Comparison of ENCODE assay signal across 17 mouse cellular contexts in genomic region chr9:86579657-86580056, GRCm38 (mm10). TPM values are rescaled to one million over a fixed set of nuclear protein-coding genes. Genes with fewer than 3 reads are reported as not detected.
DNase-seq lines count a peak whose midpoint lies in the region; ATAC-seq and TF ChIP-seq lines count a peak whose summit lies in the region.
"Had no signal": no experiment of that assay in that cellular context is flagged by ENCODE, and none has a peak within 500 bp of the region (broad histone marks: within the 10 kb centered on the region; RNA-seq: fewer than 3 reads in every experiment).

No protein-coding gene starts in this region.

- H3K4me3 ChIP-seq in heart, embryonic 16.5 days (ENCODE audit: low read length) = no peak overlapping the region
- H3K4me3 ChIP-seq in liver, postnatal 0 days (ENCODE audit: low read depth, low read length) = no peak overlapping the region
- H3K4me3 ChIP-seq: embryonic facial prominence, embryonic 10.5 days; limb, embryonic 13.5 days; neural tube, embryonic 15.5 days had no signal

- no peak overlapping the region for H3K27ac ChIP-seq in heart, embryonic 16.5 days (ENCODE audit: low read length)
- no peak overlapping the region for H3K27ac ChIP-seq in liver, postnatal 0 days (ENCODE audit: low read depth)
- H3K27ac ChIP-seq: embryonic facial prominence, embryonic 10.5 days; limb, embryonic 13.5 days; neural tube, embryonic 15.5 days had no signal

- no peak; the same call in 1 of the 2 replicates for ATAC-seq in heart, embryonic 16.5 days (replicated peaks; ENCODE audit: extremely low read depth, insufficient read depth, low FRiP score)
- ATAC-seq in liver, postnatal 0 days = no peak
- ATAC-seq: inflammation-experienced regulatory T-cells, adult 6 months had no signal

- intact Hi-C loops in heart, postnatal 10 days (cut with DNase I) = loop anchor here (10.0 kb wide), 1 partner anchor 735 kb away; the partner anchor contains the start of gene Tpbg

- no peaks in the 10 kb centered on the region for H3K9me3 ChIP-seq in heart, embryonic 16.5 days (replicated peaks; ENCODE audit: control insufficient read depth, low read length)
- no peaks in the 10 kb centered on the region for H3K9me3 ChIP-seq in liver, postnatal 0 days (ENCODE audit: low read length)
- H3K9me3 ChIP-seq: embryonic facial prominence, embryonic 10.5 days; limb, embryonic 13.5 days; neural tube, embryonic 15.5 days had no signal

- no peak for TF ChIP-seq CTCF in liver, postnatal 0 days (IDR thresholded peaks at IDR 0.05; ENCODE audit: low read depth)

- H3K4me1 ChIP-seq in heart, embryonic 16.5 days (ENCODE audit: control insufficient read depth, insufficient read depth, low read length) = no peaks in the 10 kb centered on the region
- peaks cover 4% of the 10 kb centered on the region; the same call in 1 of the 2 replicates for H3K4me1 ChIP-seq in liver, postnatal 0 days (ENCODE audit: insufficient read depth)
- H3K4me1 ChIP-seq: embryonic facial prominence, embryonic 10.5 days; limb, embryonic 13.5 days; neural tube, embryonic 15.5 days had no signal

- TF ChIP-seq EP300 in liver, postnatal 0 days (IDR thresholded peaks at IDR 0.05; ENCODE audit: low read depth) = no peak

- no peak overlapping the region for H3K9ac ChIP-seq in heart, embryonic 16.5 days (ENCODE audit: low read length)
- H3K9ac ChIP-seq in liver, postnatal 0 days (replicated peaks) = no peak overlapping the region
- H3K9ac ChIP-seq: limb, embryonic 13.5 days; lung, embryonic 14.5 days; neural tube, embryonic 15.5 days had no signal

- no peaks in the 10 kb centered on the region for H3K36me3 ChIP-seq in heart, embryonic 16.5 days (ENCODE audit: control insufficient read depth, insufficient read depth)
- no peaks in the 10 kb centered on the region for H3K36me3 ChIP-seq in liver, postnatal 0 days (replicated peaks; ENCODE audit: insufficient read depth, low read length)
- H3K36me3 ChIP-seq in splenic B cell, adult 2 months (ENCODE audit: control insufficient read depth, insufficient read depth, low read length, poor library complexity, severe bottlenecking) = no peaks in the 10 kb centered on the region
- H3K36me3 ChIP-seq: embryonic facial prominence, embryonic 10.5 days had no signal

- no peaks in the 10 kb centered on the region for H3K27me3 ChIP-seq in heart, embryonic 16.5 days (ENCODE audit: control insufficient read depth, insufficient read depth, low read length)
- no peaks in the 10 kb centered on the region for H3K27me3 ChIP-seq in liver, postnatal 0 days (ENCODE audit: insufficient read depth, low read length)
- no peaks in the 10 kb centered on the region for H3K27me3 ChIP-seq in splenic B cell, adult 2 months (ENCODE audit: control insufficient read depth, insufficient read depth, low read length, poor library complexity, severe bottlenecking)
- H3K27me3 ChIP-seq: limb, embryonic 13.5 days; neural tube, embryonic 15.5 days had no signal

- peak overlapping the region; percentile 1; the same call in 1 of the 2 replicates for H3K4me2 ChIP-seq in heart, embryonic 16.5 days (ENCODE audit: low read depth, low read length)
- peak overlapping the region; percentile 54 for H3K4me2 ChIP-seq in liver, postnatal 0 days (ENCODE audit: low read depth, low read length)
- H3K4me2 ChIP-seq: limb, embryonic 13.5 days; lung, embryonic 14.5 days; neural tube, embryonic 15.5 days had no signal

- 59% methylated on average over 10 of the region's 10 CpGs for WGBS in heart, embryonic 16.5 days
- 29% methylated on average over 10 of the region's 10 CpGs for WGBS in liver, postnatal 0 days (ENCODE audit: insufficient replicate concordance)

- DNase-seq in heart, postnatal 10 days = no peak
- peak; percentile 76 for DNase-seq in MEL-GATA-1-ER (ENCODE audit: extremely low read depth, low read depth)
- no peak for DNase-seq in liver, postnatal 0 days
- DNase-seq in splenic B cell, adult 2 months (ENCODE audit: low read depth, low spot score) = peak; percentile 42
- no peak for DNase-seq in cerebellum, adult 9-10 months
- no peak for DNase-seq in kidney, postnatal 10 days
- DNase-seq in layer of hippocampus, adult 18-20 months (ENCODE audit: low spot score in 2 of 2) = no peak
- DNase-seq: adrenal gland, postnatal 25 days; cerebellum, postnatal 14 days; heart, postnatal 4 days; lung, embryonic 14.5 days; retina, postnatal 1 day had no signal

RNA-seq across cellular contexts. Expression of gene Rwdd2a, which starts 7.9 kb away (rescaled TPM):
- polyA plus RNA-seq in heart, embryonic 16.5 days (2015; fragmentation: Nextera tagmentation; extraction: Ambion mirVana) = 3.9 and 5.2 TPM in 2 replicates
- under 1 TPM; 0.32 to 0.69 TPM for total RNA-seq in heart, postnatal 10 days (2021)
- 1.2 and 1.4 TPM in 2 replicates for polyA plus RNA-seq in liver, postnatal 0 days (2015; fragmentation: Nextera tagmentation; extraction: Ambion mirVana)
- total RNA-seq in layer of hippocampus, adult 18-20 months (2021) = 10 to 100 TPM; 27.5 to 30.3 TPM

RNA-seq across cellular contexts. Expression of gene Pgm3, which starts 8.0 kb away (rescaled TPM):
- polyA plus RNA-seq in heart, embryonic 16.5 days (2015; fragmentation: Nextera tagmentation; extraction: Ambion mirVana) = 20.1 and 20.6 TPM in 2 replicates
- total RNA-seq in heart, postnatal 10 days (2021) = 10 to 100 TPM; 10.6 to 12.3 TPM
- 26.5 and 28.2 TPM in 2 replicates for polyA plus RNA-seq in liver, postnatal 0 days (2015; fragmentation: Nextera tagmentation; extraction: Ambion mirVana)
- 10 to 100 TPM; 17.6 to 18.1 TPM for total RNA-seq in layer of hippocampus, adult 18-20 months (2021)

Comparison
In these comparisons a context has a peak if more than half of its experiments do, and no peak if none do; other contexts are left out.
1. DNase-seq: peak in MEL-GATA-1-ER (single experiment) and splenic B cell, adult 2 months (single experiment); none in heart, postnatal 10 days (0 of 2), liver, postnatal 0 days (single experiment), cerebellum, adult 9-10 months (single experiment), kidney, postnatal 10 days (single experiment) and layer of hippocampus, adult 18-20 months (0 of 2).
2. RNA of gene Rwdd2a, which starts 7.9 kb away (total RNA-seq): 27.5 to 30.3 TPM in layer of hippocampus, adult 18-20 months; 0.32 to 0.69 TPM in heart, postnatal 10 days; every median in the first group is over 10 times any median in the second.